Mouse (Mus musculus) spleen, adult 18-20 months (tissue): Measurements from ENCODE around the gene Olfr608.
"Not testable (repeated sequence)": the region's sequence is repeated elsewhere in the genome, so short reads cannot be mapped to it uniquely, and the experiment has no call there.

Experiments used
- DNase-seq, 2 experiments: peaks; one replicate each; pipeline ENCODE4 v3.0.0; 2022; ENCODE audit warnings: mixed read lengths in 2 of 2

Gene Olfr608

GRCm38 (mm10) chr7:103469577-103469976 is at the start of gene Olfr608:
Olfr608 (plus strand) TSS chr7:103469877.
- no peak for DNase-seq

- DNase-seq, result no peak
These were observed 24.3 kb upstream of the Olfr608 start, which contains the start of gene Olfr605 for GRCm38 (mm10) chr7:103445339-103445738. Olfr605 (minus strand) TSS chr7:103445439.

GRCm38 (mm10) chr7:103448746-103449145 is 20.9 kb upstream of the Olfr608 start, which contains the start of gene Olfr606:
Olfr606 (plus strand) TSS chr7:103449046.
- DNase-seq, result no peak

- no peak for DNase-seq
These were observed 9.1 kb upstream of the Olfr608 start for GRCm38 (mm10) chr7:103460590-103460989.

- DNase-seq, result not testable (repeated sequence)
These were observed 7.4 kb downstream of the Olfr608 start for GRCm38 (mm10) chr7:103477106-103477505.

- no peak for DNase-seq
These were observed 28.3 kb downstream of the Olfr608 start, which contains the start of gene Olfr609 for GRCm38 (mm10) chr7:103497962-103498361. Olfr609 (minus strand) TSS chr7:103498062.

GRCm38 (mm10) chr7:103512022-103512421 is 42.3 kb downstream of the Olfr608 start, which contains the start of gene Olfr610:
Olfr610 (minus strand) TSS chr7:103512122.
- DNase-seq, result no peak

GRCm38 (mm10) chr7:103520746-103521145 is 51.1 kb downstream of the Olfr608 start, which contains the start of gene Olfr611:
Olfr611 (minus strand) TSS chr7:103520846.
- DNase-seq, result not testable (repeated sequence)
